Mouse (Mus musculus) spleen, adult 2 months (tissue): ENCODE results near the gene Opn1sw. TPM values are rescaled to one million over a fixed set of nuclear protein-coding genes. Genes with fewer than 3 reads are reported as not detected.

ENCODE experiments used
- DNase-seq, 2 experiments: peaks; one replicate each; pipeline versions ENCODE4 v3.0.0 to v3.0.0-alpha.2; 2012 to 2021; ENCODE audit warnings: low spot score in 2 of 2, low read depth in 1 of 2
- H3K27ac ChIP-seq: fragments of 200-500 bp; 2 replicates; pipeline ENCODE4 v1.5.1; 2012; ENCODE audit warnings: low read length, inconsistent platforms; ENCODE audit not compliant: insufficient read depth
- H3K27me3 ChIP-seq: fragments of 200-500 bp; 2 replicates; pipeline ENCODE4 v1.6.1; 2012; ENCODE audit warnings: mild to moderate bottlenecking, moderate library complexity, low read length, inconsistent platforms; ENCODE audit not compliant: control insufficient read depth, insufficient read depth
- H3K36me3 ChIP-seq: fragments of 200-500 bp; 2 replicates; pipeline ENCODE4 v1.6.1; 2012; ENCODE audit warnings: mild to moderate bottlenecking, low read length, inconsistent platforms; ENCODE audit not compliant: control insufficient read depth, insufficient read depth
- H3K4me1 ChIP-seq: fragments of 200-500 bp; 2 replicates; pipeline ENCODE4 v1.6.1; 2011; ENCODE audit warnings: inconsistent platforms; ENCODE audit not compliant: control insufficient read depth, insufficient read depth, insufficient read length
- H3K4me3 ChIP-seq: fragments of 200-500 bp; 2 replicates; pipeline ENCODE4 v1.5.1; 2011; ENCODE audit warnings: mild to moderate bottlenecking, inconsistent platforms; ENCODE audit not compliant: insufficient read depth, insufficient read length; ENCODE audit errors: extremely low read depth
- CTCF ChIP-seq: fragments of 200-500 bp; IDR thresholded peaks from 2 replicates; pipeline ENCODE4 v1.5.1; 2011; ENCODE audit warnings: mild to moderate bottlenecking, inconsistent platforms; ENCODE audit not compliant: insufficient read depth, insufficient read length, insufficient replicate concordance; ENCODE audit errors: extremely low read depth
- POLR2A ChIP-seq: fragments of 200-500 bp; IDR thresholded peaks from 2 replicates; pipeline ENCODE4 v1.6.1; 2011; ENCODE audit warnings: low read depth, low read length, inconsistent platforms
- WGBS: fragments of 180-500 bp; shearing (Covaris S2); methylation state at CpG from one replicate; pipeline ENCODE4 v1.1.7; 2018; 5-methylcytosine and 5-hydroxymethylcytosine counted together
- polyA plus RNA-seq: library from polyadenylated mRNA; depleted of rRNA; stranded (reverse); fragments of >200 nt; gene quantifications from 2 replicates; pipeline ENCODE4 v1.2.3, GENCODE M21; 2012; rRNA removed

Gene Opn1sw
- not detected in 2 replicates for polyA plus RNA-seq

DNA sequence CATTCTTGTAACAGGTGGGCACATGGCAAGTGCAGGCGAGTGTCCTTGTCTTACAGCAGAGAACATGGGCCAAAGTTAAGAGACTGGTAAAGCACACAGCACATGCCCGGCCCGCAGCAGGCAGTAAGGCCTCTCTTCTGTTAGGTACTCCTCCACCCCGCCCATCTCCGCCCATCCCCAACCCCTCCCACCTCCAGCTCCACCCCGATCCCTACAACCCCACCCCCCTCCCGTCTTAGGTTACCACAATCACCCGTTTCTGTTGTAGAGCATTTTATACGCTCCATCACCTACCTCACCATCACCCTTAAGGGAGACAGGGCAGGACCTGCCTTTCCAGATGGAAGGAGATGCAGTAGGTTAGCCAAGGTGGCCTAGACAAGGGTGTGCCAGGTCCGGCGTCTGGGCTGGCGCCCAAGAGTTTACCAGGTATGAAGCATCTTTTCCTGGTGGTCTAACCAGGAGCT is at the start of gene Opn1sw:
Gene Opn1sw (minus strand): TSS at position 417 of the 467 bp plus-strand sequence.
- H3K36me3 ChIP-seq = no peaks in the 10 kb centered on the region
- WGBS = 24% methylated on average over 12 of the region's 12 CpGs
- no peak within 1 kb of the TSS for H3K4me3 ChIP-seq
- no peaks in the 10 kb centered on the region for H3K4me1 ChIP-seq
- TF ChIP-seq POLR2A (no peak), CTCF (no peak)
- no peaks in the 10 kb centered on the region; the same call in 1 of the 2 replicates for H3K27me3 ChIP-seq
- H3K27ac ChIP-seq = no peak within 1 kb of the TSS
- DNase-seq = no peak

DNA sequence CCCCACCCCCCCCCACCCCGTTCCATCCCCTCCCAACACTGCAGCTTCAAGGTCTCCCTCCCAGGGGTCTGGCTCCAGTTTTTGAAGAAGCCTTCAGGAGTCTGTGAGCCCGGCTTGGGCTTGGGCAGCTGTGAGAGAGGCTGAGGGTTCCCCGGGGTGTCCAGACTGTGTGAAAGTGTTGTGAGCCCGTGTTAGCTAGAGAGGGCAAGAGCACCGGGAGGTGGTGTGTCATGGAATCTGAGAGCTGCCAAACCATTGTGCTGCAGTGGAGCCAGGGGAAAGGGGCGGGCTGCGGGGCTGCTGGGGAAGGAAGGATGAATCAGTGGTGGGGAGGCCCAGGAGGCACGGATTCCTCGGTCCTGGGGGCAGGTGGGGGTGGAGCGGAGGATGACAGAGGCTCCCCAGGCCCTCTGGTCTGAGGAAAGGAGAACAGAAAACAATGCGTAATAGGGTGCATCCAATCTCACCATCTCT is 48.2 kb upstream of the Opn1sw start:
- H3K27ac ChIP-seq = no peak overlapping the region
- no peaks in the 10 kb centered on the region for H3K36me3 ChIP-seq
- H3K4me3 ChIP-seq = no peak overlapping the region
- peaks cover 14% of the 10 kb centered on the region for H3K27me3 ChIP-seq
- TF ChIP-seq CTCF (no peak), POLR2A (no peak)
- peaks cover 5% of the 10 kb centered on the region for H3K4me1 ChIP-seq
- DNase-seq = no peak
- WGBS = 25% methylated on average over 11 of the region's 11 CpGs

DNA sequence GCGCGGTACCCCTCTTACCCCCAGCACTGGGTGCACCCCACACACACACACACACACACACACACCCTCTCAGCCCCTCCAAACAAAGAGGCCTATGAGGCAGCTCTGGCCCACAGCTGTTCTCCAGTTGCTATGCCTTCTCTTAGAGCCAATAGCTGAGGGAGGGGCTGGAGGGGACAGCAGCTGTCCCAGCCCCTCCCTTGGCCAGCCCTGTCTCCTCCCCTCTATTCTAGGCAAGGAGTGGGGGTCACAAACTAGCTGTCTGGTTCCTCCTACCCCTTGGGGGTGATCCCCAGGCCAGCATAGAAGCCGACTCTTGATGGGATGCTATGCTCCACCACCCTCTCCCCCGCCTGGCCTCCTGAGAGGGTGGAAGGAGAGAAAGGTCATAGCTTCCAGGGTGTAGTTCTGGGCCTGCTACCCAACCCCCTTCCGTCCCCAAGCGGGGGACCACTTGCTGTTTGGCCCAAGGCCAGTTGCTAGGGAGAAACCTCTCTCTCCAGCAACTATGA is 47.7 kb upstream of the Opn1sw start:
- Histone ChIP-seq H3K27ac (no peak overlapping the region), H3K27me3 (peaks cover 14% of the 10 kb centered on the region), H3K36me3 (no peaks in the 10 kb centered on the region), H3K4me3 (no peak overlapping the region), H3K4me1 (peaks cover 5% of the 10 kb centered on the region)
- WGBS = 59% methylated on average over 6 of the region's 6 CpGs
- TF ChIP-seq CTCF = no peak
- TF ChIP-seq POLR2A = no peak
- DNase-seq = no peak

DNA sequence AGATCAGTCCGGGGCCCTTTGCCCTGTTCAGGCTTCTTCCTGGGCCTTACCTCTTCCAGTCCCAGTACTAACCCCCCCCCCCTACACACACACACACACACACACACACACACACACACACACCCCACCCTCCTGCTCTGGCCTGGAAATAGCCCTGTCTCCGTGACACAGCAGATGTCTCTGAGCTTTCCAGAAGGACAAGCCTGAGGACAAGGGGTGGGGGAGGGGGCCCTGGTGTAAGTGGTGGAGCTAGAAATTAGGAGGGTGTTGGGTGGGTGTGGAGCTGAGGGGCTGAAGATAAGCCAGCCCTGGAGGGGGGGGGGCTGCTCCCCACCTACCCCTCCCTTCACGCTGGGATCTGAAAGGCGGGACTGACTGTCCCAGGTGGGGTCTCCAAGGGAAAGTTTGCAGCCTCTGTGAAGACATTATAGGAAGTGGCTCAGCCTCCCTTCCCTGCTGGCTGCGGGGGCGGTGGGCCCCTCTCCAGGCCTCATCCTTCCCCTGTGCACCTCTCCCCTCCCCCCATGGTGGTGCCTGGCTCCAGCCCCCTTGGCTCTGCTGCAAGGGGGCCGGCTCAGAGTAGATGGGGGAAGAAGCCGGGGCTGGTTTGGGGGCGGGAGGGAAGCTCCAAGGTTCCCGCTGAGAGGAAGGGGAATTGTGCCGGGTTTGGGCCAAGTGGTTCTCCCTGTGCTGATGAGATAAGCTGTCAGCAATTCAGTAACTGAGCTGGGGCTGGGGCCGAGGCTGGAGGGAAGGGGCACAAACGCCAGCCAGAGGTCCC is 46.8 kb upstream of the Opn1sw start:
- 22% methylated on average over 12 of the region's 13 CpGs for WGBS
- DNase-seq = no peak
- Histone ChIP-seq H3K27me3 (peaks cover 14% of the 10 kb centered on the region), H3K4me1 (peaks cover 5% of the 10 kb centered on the region), H3K36me3 (no peaks in the 10 kb centered on the region), H3K4me3 (no peak overlapping the region), H3K27ac (no peak overlapping the region)
- TF ChIP-seq CTCF = no peak
- TF ChIP-seq POLR2A = no peak

DNA sequence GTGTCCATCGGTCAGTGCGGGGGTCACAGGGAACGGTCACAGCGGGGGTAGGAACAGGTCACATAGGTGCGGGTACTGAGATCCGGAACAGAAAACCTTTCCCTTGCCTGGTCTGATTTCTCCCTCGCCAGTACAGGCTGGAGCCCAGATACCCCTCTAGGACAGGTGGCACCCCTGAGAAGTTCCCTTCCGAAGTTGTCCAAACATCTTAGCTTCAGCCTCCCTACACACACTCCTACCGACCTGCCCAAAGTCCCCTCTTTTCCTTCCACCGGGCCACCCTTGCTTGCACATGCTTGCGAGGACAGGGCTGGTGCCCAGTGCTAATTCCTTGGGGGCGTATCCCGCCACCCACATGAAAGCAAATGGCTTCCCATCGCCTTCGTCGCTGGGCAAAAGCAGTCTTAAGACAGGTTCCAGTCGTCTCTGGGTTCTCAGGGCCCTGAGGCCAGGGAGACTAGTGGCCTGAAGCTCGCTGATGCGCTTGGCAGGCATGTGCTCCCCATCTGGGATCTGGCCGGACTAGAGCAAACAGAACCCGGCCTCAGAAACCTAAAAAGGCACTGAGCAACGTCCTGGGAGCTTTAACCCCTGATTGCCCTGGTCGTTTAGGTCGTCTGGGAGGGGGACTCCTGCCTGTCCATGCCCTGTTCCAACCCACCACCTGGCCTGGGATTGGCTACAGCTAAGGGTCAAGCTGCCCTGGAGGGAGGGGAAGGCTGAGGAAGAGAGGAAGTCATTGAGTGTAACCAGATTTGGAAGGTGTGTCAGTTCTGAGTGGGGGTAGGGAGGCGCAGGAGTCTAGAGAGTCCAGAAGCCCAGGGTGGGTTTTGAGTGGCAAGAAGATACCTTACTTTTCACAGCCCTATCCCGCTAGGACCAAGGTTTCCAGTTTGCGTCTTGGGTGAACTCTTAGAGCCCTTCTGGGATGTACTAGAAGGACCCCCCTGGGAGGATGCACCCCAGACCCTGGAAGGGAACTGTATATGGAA is 45.8 kb upstream of the Opn1sw start:
- Histone ChIP-seq H3K27ac (no peak overlapping the region), H3K4me1 (peaks cover 5% of the 10 kb centered on the region), H3K4me3 (0 out of 2 replicates have a peak overlapping the region, but pooled peaks have one; percentile 37), H3K36me3 (no peaks in the 10 kb centered on the region), H3K27me3 (peaks cover 14% of the 10 kb centered on the region)
- TF ChIP-seq CTCF = no peak
- TF ChIP-seq POLR2A = no peak
- 16% methylated on average over 27 of the region's 27 CpGs for WGBS
- no peak for DNase-seq

DNA sequence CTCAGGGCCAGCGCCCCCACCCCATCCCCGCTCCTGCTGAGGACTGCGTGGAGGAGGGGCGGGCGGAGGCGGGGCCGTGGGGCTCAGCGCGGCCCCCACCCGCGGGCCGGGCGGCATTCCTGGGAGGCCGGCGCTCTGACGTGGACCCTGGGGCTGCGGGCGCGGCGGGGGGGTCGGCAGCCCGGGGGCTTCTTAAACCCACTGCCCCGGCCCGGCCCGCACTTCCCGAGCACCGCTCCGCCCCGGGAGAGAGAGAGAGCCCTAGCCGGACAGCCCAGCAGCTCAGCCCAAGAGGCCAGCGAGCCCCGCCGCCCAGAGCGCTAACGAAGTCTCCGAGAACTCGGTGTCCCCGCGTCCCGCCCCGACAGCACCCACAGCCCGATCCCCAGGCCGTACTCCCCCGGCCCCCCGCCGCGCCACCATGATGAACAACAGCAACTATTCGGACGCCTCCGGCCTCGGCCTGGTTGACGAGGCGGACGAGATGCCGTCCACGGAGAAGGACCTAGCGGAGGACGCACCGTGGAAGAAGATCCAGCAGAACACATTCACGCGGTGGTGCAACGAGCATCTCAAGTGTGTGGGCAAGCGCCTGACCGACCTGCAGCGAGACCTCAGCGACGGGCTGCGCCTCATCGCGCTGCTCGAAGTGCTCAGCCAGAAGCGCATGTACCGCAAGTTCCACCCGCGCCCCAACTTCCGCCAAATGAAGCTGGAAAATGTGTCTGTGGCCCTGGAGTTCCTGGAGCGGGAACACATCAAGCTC is 45.0 kb upstream of the Opn1sw start, which contains the start of gene Flnc:
Gene Flnc (plus strand): TSS at position 219 of the 766 bp plus-strand sequence.
- 4% methylated on average over 69 of the region's 77 CpGs for WGBS
- H3K27me3 ChIP-seq = peaks cover 14% of the 10 kb centered on the region
- TF ChIP-seq POLR2A = no peak
- TF ChIP-seq CTCF = no peak
- H3K27ac ChIP-seq = no peak within 1 kb of the TSS
- no peaks in the 10 kb centered on the region for H3K36me3 ChIP-seq
- DNase-seq = no peak
- peak within 1 kb of the TSS; percentile 37; the same call in 1 of the 2 replicates for H3K4me3 ChIP-seq
- H3K4me1 ChIP-seq = peaks cover 5% of the 10 kb centered on the region
